Mouse (Mus musculus) G1E (cell line): ENCODE data around the gene Fads2.

Experiments used
- CTCF ChIP-seq: IDR thresholded peaks from 2 replicates; pipeline ENCODE4 v1.5.1; 2012; ENCODE audit warnings: low read depth, low read length, inconsistent platforms, mixed read lengths
- TAL1 ChIP-seq: conservative IDR thresholded peaks from 2 replicates; pipeline ENCODE4 v1.6.1; 2012; ENCODE audit warnings: low read depth, low read length, inconsistent platforms, mixed read lengths

DNA sequence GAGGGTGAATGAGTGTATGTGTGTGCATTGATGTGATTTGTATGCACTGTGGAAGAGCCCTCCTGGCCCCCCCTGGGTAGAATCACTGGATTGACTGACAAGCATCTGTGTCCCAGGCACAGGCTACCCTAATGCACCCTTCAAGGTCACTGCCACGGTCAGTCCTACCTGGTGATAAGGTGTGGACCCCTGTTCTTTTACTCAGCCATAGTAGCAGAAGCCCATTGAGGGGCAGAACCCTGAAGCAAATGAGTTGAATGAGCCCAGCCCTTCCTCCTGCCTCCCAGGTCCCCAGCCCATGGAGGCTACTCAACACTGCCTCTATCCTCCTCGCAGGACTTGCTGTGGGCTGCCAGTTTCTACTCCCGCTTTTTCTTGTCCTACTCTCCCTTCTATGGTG lies 46.3 kb downstream of the Fads2 start:
- no peak for TF ChIP-seq TAL1
- no peak for TF ChIP-seq CTCF
